Mouse (Mus musculus): ENCODE measurements around the gene Styxl1. TPM values are rescaled to one million over a fixed set of nuclear protein-coding genes. Genes with fewer than 3 reads are reported as not detected.

Gene Styxl1
- polyA plus RNA-seq, 1 experiment: 0.42 TPM

DNA sequence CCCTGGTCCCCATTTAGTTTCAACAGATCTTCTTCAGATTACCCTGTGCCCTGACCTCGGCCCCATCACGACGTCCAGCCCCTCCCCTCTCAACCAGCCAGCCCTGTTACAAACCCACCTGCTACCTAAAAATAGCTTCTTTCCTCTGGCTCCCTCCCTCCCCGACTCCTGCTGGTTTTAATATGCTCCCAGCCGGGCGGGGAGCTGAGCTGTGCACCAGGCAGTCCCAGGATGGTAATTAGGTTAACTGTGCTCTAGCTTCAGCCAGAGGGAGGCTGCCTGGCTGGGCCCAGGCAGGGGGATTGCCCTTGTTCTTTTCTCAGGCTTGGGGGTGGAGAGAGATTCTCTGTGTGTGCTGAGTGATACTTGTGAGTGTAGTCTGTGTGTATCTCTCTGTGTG lies 22.7 kb upstream of the Styxl1 start:
- Histone ChIP-seq H3K27ac (ENCODE audit: insufficient read depth, low read length) (no peak overlapping the region), H3K27me3 (ENCODE audit: control insufficient read depth, insufficient read depth, low read length, poor library complexity, severe bottlenecking) (no peaks in the 10 kb centered on the region), H3K9ac (ENCODE audit: low read depth, poor library complexity, severe bottlenecking) (no peak overlapping the region), H3K4me1 (ENCODE audit: control insufficient read depth, insufficient read depth, low read length) (peaks cover 2% of the 10 kb centered on the region), H3K36me3 (ENCODE audit: control insufficient read depth, insufficient read depth, low read length, poor library complexity, severe bottlenecking) (no peaks in the 10 kb centered on the region), H3K4me3 (ENCODE audit: low read depth, low read length) (no peak overlapping the region), H3K9me3 (replicated peaks; ENCODE audit: control insufficient read depth, insufficient read depth, low read length, poor library complexity, severe bottlenecking) (no peaks in the 10 kb centered on the region)
- TF ChIP-seq POLR2A (IDR thresholded peaks at IDR 0.05; ENCODE audit: insufficient read depth, low read length) (no peak), EP300 (IDR thresholded peaks at IDR 0.05; ENCODE audit: insufficient read depth, low read depth, low read length) (no peak), CTCF (IDR thresholded peaks at IDR 0.05; ENCODE audit: low read depth, low read length) (no peak)

DNA sequence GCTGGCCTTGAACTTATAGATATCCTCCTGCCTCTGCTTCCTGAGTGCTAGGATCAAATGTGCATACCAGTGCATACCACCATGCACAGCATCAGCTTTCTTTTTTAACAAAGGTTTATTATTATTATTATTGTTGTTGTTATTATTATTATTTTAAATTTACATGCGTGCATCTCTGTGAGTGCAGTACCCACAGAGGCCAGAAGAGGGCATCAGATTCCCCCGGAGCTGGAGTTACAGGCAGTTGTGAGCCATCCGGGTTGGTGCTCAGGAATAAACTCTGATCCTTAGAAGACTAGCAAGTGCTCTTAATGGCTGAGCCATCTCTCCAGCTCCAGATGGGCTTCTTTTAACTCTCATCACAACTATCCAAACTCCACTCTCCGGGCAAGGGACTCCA lies 21.6 kb upstream of the Styxl1 start:
- Histone ChIP-seq H3K36me3 (ENCODE audit: control insufficient read depth, insufficient read depth, low read length, poor library complexity, severe bottlenecking) (no peaks in the 10 kb centered on the region), H3K27me3 (ENCODE audit: control insufficient read depth, insufficient read depth, low read length, poor library complexity, severe bottlenecking) (no peaks in the 10 kb centered on the region), H3K27ac (ENCODE audit: insufficient read depth, low read length) (no peak overlapping the region), H3K9me3 (replicated peaks; ENCODE audit: control insufficient read depth, insufficient read depth, low read length, poor library complexity, severe bottlenecking) (no peaks in the 10 kb centered on the region), H3K4me1 (ENCODE audit: control insufficient read depth, insufficient read depth, low read length) (peaks cover 2% of the 10 kb centered on the region), H3K4me3 (ENCODE audit: low read depth, low read length) (no peak overlapping the region), H3K9ac (ENCODE audit: low read depth, poor library complexity, severe bottlenecking) (no peak overlapping the region)
- TF ChIP-seq POLR2A (IDR thresholded peaks at IDR 0.05; ENCODE audit: insufficient read depth, low read length) (no peak), CTCF (IDR thresholded peaks at IDR 0.05; ENCODE audit: low read depth, low read length) (peak; percentile 61), EP300 (IDR thresholded peaks at IDR 0.05; ENCODE audit: insufficient read depth, low read depth, low read length) (no peak)

DNA sequence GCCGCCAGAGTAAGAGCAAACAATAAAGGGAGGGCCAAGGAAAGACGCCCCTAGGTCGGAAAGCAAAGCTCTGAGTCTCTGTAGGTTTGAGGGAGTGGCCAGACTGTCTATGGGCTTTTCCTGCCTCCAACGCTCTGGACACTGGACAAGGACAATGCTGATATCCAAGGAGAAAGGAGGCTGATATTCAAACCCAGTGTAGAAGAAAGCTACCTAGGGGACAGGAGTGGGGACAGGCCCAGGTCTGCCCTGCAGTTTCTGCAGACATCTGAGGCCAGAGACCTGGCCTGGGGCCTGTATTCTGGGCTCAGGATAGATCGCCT lies 16.6 kb upstream of the Styxl1 start:
- H3K36me3 ChIP-seq (ENCODE audit: control insufficient read depth, insufficient read depth, low read length, poor library complexity, severe bottlenecking): peaks cover 17% of the 10 kb centered on the region
- H3K9me3 ChIP-seq (replicated peaks; ENCODE audit: control insufficient read depth, insufficient read depth, low read length, poor library complexity, severe bottlenecking): no peaks in the 10 kb centered on the region
- H3K27me3 ChIP-seq (ENCODE audit: control insufficient read depth, insufficient read depth, low read length, poor library complexity, severe bottlenecking): no peaks in the 10 kb centered on the region
- H3K9ac ChIP-seq (ENCODE audit: low read depth, poor library complexity, severe bottlenecking): peak overlapping the region; percentile 26
- no peaks in the 10 kb centered on the region for H3K4me1 ChIP-seq (ENCODE audit: control insufficient read depth, insufficient read depth, low read length)
- peak overlapping the region; percentile 86 for H3K27ac ChIP-seq (ENCODE audit: insufficient read depth, low read length)
- no peak overlapping the region for H3K4me3 ChIP-seq (ENCODE audit: low read depth, low read length)
- TF ChIP-seq POLR2A (IDR thresholded peaks at IDR 0.05; ENCODE audit: insufficient read depth, low read length) (no peak), CTCF (IDR thresholded peaks at IDR 0.05; ENCODE audit: low read depth, low read length) (no peak), EP300 (IDR thresholded peaks at IDR 0.05; ENCODE audit: insufficient read depth, low read depth, low read length) (no peak)

DNA sequence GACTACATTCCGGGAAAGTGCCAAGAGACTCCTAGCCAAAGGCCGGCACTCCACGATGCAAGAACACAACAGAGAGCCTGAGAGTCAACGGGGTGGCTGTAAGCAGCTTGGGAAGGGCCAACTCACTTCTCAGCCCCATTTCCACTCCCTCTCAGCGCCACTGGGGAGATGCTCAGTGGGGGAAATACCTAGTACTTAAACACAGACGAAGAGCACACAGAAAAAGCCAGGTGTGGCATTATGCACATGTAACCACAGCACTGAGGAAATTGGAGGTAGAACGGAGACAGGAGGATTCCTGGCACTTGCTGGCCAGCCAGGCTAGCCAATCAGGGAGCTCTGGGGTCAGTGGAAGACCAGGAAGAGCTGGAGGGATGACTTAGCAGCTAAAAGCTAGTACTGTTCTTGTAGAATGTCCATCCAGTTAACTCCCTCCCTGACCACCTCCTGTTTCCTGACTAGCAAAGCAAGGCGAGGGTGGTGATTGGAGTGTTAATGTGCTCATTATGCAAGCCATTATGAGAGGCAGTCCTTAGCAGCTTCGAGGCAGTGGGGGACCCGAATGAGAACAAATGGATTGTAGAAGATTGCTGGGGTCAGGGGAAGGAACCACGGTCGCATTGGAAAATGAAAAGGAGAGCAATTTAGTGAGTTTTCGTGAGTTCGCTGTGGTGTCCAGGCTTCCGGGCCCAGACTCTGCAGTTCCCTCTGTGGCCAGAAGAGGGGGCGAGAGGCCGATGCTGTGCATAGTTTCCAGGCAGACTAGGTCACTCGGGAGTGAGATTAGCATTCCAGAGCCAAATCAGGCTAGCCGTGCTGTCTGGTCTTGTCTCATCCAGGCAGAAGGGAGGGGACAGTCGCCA lies 16.0 kb upstream of the Styxl1 start:
- no peaks in the 10 kb centered on the region for H3K4me1 ChIP-seq (ENCODE audit: control insufficient read depth, insufficient read depth, low read length)
- peak overlapping the region; percentile 86 for H3K27ac ChIP-seq (ENCODE audit: insufficient read depth, low read length)

DNA sequence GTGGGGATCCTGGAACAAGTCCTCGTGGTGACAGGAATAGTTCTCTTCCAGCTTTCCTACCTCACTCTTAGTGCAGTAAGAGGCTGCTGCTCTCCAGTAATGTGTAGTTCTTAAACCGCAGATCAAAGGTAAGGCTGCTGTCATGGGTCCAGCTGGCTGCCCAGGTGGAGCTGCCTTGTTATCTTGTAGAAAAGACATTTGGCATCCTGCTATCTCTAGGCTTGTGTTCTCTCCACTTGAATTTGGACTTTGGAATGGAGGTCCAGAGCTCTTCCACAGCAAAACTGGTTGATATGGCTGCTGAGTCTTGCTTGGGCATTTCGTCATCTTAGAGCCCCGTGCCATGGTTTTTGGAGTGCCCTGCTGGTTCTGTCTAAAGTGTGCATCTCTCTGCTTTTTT lies 4.7 kb upstream of the Styxl1 start:
- no peak overlapping the region for H3K27ac ChIP-seq (ENCODE audit: insufficient read depth, low read length)
- no peak overlapping the region for H3K4me3 ChIP-seq (ENCODE audit: low read depth, low read length)
- H3K36me3 ChIP-seq (ENCODE audit: control insufficient read depth, insufficient read depth, low read length, poor library complexity, severe bottlenecking): peaks cover 62% of the 10 kb centered on the region
- H3K27me3 ChIP-seq (ENCODE audit: control insufficient read depth, insufficient read depth, low read length, poor library complexity, severe bottlenecking): no peaks in the 10 kb centered on the region
- H3K9ac ChIP-seq (ENCODE audit: low read depth, poor library complexity, severe bottlenecking): no peak overlapping the region
- no peak for TF ChIP-seq CTCF (IDR thresholded peaks at IDR 0.05; ENCODE audit: low read depth, low read length)
- no peak for TF ChIP-seq EP300 (IDR thresholded peaks at IDR 0.05; ENCODE audit: insufficient read depth, low read depth, low read length)
- TF ChIP-seq POLR2A (IDR thresholded peaks at IDR 0.05; ENCODE audit: insufficient read depth, low read length): no peak
- peaks cover 4% of the 10 kb centered on the region for H3K4me1 ChIP-seq (ENCODE audit: control insufficient read depth, insufficient read depth, low read length)
- H3K9me3 ChIP-seq (replicated peaks; ENCODE audit: control insufficient read depth, insufficient read depth, low read length, poor library complexity, severe bottlenecking): no peaks in the 10 kb centered on the region

More for the DNA sequence above, 16.0 kb upstream of the Styxl1 start:
- no peak overlapping the region for H3K9ac ChIP-seq (ENCODE audit: low read depth, poor library complexity, severe bottlenecking)
- TF ChIP-seq POLR2A (IDR thresholded peaks at IDR 0.05; ENCODE audit: insufficient read depth, low read length) (no peak), CTCF (IDR thresholded peaks at IDR 0.05; ENCODE audit: low read depth, low read length) (peak; percentile 95), EP300 (IDR thresholded peaks at IDR 0.05; ENCODE audit: insufficient read depth, low read depth, low read length) (peak; percentile 36; the same call in 1 of the 2 replicates)
- no peaks in the 10 kb centered on the region for H3K9me3 ChIP-seq (replicated peaks; ENCODE audit: control insufficient read depth, insufficient read depth, low read length, poor library complexity, severe bottlenecking)
- peaks cover 22% of the 10 kb centered on the region for H3K36me3 ChIP-seq (ENCODE audit: control insufficient read depth, insufficient read depth, low read length, poor library complexity, severe bottlenecking)
- 0 out of 2 replicates have a peak overlapping the region, but pooled peaks have one; percentile 22 for H3K4me3 ChIP-seq (ENCODE audit: low read depth, low read length)
- no peaks in the 10 kb centered on the region for H3K27me3 ChIP-seq (ENCODE audit: control insufficient read depth, insufficient read depth, low read length, poor library complexity, severe bottlenecking)

DNA sequence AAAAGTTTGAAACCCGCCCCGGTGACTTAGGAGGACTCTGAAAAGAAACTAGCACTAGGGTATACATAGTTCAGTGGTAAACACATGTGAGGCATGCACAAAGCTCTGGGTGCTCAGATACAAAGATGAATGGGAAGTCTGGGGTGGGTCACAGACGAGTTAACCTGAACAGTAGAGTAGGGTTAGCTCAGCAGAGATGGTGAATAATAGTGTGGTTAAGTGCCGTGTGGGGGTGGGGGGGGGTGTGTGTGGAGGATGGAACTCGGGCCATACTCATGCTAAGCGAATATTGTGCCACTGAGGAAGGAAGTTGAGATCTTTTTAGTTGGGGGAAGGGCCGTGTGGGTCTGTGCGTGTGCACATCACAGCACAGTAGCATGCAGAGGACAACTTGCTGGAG lies 2.1 kb upstream of the Styxl1 start:
- no peak overlapping the region for H3K4me3 ChIP-seq (ENCODE audit: low read depth, low read length)
- H3K36me3 ChIP-seq (ENCODE audit: control insufficient read depth, insufficient read depth, low read length, poor library complexity, severe bottlenecking): peaks cover 37% of the 10 kb centered on the region
- H3K9ac ChIP-seq (ENCODE audit: low read depth, poor library complexity, severe bottlenecking): peak overlapping the region; percentile 88
- no peaks in the 10 kb centered on the region for H3K9me3 ChIP-seq (replicated peaks; ENCODE audit: control insufficient read depth, insufficient read depth, low read length, poor library complexity, severe bottlenecking)
- H3K27me3 ChIP-seq (ENCODE audit: control insufficient read depth, insufficient read depth, low read length, poor library complexity, severe bottlenecking): no peaks in the 10 kb centered on the region
- H3K27ac ChIP-seq (ENCODE audit: insufficient read depth, low read length): no peak overlapping the region
- H3K4me1 ChIP-seq (ENCODE audit: control insufficient read depth, insufficient read depth, low read length): peaks cover 4% of the 10 kb centered on the region
- TF ChIP-seq POLR2A (IDR thresholded peaks at IDR 0.05; ENCODE audit: insufficient read depth, low read length): no peak
- TF ChIP-seq CTCF (IDR thresholded peaks at IDR 0.05; ENCODE audit: low read depth, low read length): no peak
- TF ChIP-seq EP300 (IDR thresholded peaks at IDR 0.05; ENCODE audit: insufficient read depth, low read depth, low read length): no peak
